Mouse (Mus musculus) lung, adult 2 months (tissue): ENCODE measurements around the gene Ifit2. TPM values are rescaled to one million over a fixed set of nuclear protein-coding genes. Genes with fewer than 3 reads are reported as not detected.
A peak's percentile ranks its signal among the peaks of the same experiment; 100 is the strongest.
"Not testable (repeated sequence)": the region's sequence is repeated elsewhere in the genome, so short reads cannot be mapped to it uniquely, and the experiment has no call there.

Source experiments
- DNase-seq: peaks from one replicate; pipeline ENCODE4 v3.0.0; 2022
- H3K4me1 ChIP-seq: fragments of 200-500 bp; 2 replicates; pipeline ENCODE4 v1.6.1; 2011; ENCODE audit warnings: low read length; ENCODE audit not compliant: control insufficient read depth, insufficient read depth
- H3K4me3 ChIP-seq: fragments of 200-500 bp; replicated peaks from 2 replicates; pipeline ENCODE3; 2011; ENCODE audit warnings: low read depth, mild to moderate bottlenecking, control low read depth, low read length; ENCODE audit errors: extremely low read depth
- CTCF ChIP-seq: fragments of 200-500 bp; IDR thresholded peaks from 2 replicates; pipeline ENCODE4 v1.5.1; 2011; ENCODE audit warnings: mild to moderate bottlenecking, low read length, control low read depth; ENCODE audit not compliant: insufficient read depth
- POLR2A ChIP-seq: fragments of 200-500 bp; IDR thresholded peaks from 2 replicates; pipeline ENCODE4 v1.6.1; 2011; ENCODE audit warnings: low read depth, mild to moderate bottlenecking, control low read depth, low read length, borderline replicate concordance; ENCODE audit errors: extremely low read depth
- WGBS: fragments of 180-500 bp; shearing (Covaris S2); methylation state at CpG from one replicate; pipeline ENCODE4 v1.1.7; 2018; 5-methylcytosine and 5-hydroxymethylcytosine counted together
- polyA plus RNA-seq: library from polyadenylated mRNA; depleted of rRNA; stranded (reverse); fragments of >200 nt; gene quantifications from 2 replicates; pipeline ENCODE4 v1.2.3, GENCODE M21; 2012

The Ifit2 gene
- polyA plus RNA-seq, 1 experiment, result 6.3 TPM

DNA sequence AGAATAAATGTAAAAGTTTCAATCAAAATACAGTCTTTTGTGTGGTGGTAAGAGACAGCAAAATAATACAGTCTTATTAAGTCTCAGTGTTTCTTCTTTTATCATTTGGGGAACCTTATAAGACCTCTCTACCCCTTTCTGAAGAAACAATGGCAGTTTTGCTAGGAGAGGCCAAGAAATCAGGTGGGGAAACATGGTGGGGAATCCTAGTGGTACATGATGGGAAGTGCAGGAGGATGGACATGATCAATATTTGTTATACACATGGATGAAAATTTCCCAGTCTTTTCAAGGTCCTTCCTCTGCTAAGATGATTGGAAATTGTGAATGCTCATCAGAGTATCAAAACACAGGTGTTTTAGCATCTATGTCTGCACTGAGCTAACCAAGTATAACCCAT is 38.5 kb downstream of the Ifit2 start:
- TF ChIP-seq POLR2A (no peak), CTCF (no peak)
- H3K4me3 ChIP-seq, result no peak overlapping the region
- no peak for DNase-seq
- peaks cover 9% of the 10 kb centered on the region for H3K4me1 ChIP-seq

DNA sequence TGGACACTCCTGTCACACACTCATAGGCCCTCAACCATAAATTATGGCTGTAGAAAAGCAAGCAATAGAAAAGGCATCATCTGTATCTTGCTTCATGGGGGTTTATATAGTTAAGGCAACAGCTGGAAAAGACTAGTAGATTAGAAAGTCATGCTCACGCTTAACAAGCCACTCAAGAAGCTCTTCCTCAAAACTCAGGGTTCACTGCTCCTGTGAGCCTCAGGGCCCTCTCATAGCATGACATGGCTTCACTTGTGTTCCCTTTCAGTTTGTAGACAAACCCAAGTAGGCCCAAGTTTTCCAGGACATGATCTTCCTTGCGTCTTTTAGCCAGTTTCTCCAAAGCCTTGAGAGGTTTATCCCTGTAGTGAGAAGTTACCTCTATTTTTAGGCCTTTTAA is 43.0 kb downstream of the Ifit2 start:
- no peak for DNase-seq
- 89% methylated on average over 2 of the region's 2 CpGs for WGBS
- TF ChIP-seq CTCF (no peak), POLR2A (no peak)
- Histone ChIP-seq H3K4me1 (peaks cover 4% of the 10 kb centered on the region), H3K4me3 (no peak overlapping the region)

GRCm38 (mm10) chr19:34594523-34594922 is 44.0 kb downstream of the Ifit2 start:
- WGBS, result 67% methylated on average over 3 of the region's 3 CpGs
- H3K4me1 ChIP-seq, DNase-seq, H3K4me3 ChIP-seq: not testable (repeated sequence)

DNA sequence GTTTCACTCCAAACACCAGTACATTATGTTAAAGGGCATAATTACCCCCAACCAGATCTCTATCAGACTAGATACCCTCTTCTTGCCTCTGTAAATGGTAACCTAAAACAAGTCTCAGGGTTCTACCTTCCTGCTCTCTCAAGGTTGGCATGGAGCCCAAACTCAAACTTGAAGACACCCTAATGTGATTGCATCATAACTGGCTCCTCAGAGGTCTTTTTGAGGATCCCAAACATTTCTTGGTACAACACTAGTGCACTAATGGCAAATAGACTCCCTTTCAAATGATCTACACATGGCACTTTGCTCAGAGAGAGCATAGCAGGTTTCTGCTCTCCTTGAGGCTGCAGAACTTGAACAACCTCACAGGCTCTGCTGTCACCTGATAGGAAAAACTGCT is 46.3 kb downstream of the Ifit2 start:
- no peak for DNase-seq
- Histone ChIP-seq H3K4me3 (no peak overlapping the region), H3K4me1 (peaks cover 5% of the 10 kb centered on the region)
- TF ChIP-seq CTCF, result no peak
- no peak for TF ChIP-seq POLR2A

DNA sequence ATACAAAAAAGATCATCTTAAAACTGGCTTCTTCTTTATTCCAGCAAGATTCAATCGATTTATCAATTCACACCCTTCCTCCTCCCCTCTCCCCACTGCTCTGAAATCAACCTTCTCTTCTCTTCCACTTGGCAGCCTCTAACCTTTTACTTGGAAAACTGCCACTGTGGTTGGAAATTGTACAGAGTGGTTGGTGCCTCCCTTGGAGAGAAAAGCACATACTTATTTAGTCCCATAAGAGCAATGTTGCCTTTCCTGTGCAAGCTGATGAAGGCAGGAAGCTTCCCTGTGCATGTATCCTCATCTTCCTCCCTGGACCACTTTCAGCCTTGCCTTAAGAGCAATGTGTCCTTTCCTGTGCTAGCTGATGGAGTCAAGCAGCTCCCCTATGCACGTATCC is 47.8 kb downstream of the Ifit2 start:
- TF ChIP-seq POLR2A (no peak), CTCF (no peak)
- no peak for DNase-seq

DNA sequence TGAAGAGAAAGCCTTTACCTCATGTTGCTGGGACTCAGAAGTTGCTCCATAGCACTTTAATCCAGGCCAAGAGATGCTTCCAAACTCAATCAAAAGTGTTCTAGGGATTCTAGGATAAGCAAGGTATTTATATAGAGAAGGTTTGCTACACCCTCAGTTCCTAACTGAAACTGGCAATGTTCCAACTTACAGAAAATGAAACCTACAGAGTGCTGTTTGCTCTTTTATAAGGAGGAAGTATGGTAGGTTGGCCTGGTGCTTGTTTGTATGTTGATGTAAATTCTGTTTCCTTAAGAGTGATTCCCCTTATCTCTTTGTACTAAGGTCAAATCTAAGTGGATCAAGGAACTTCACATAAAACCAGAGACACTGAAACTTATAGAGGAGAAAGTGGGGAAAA is 48.8 kb downstream of the Ifit2 start:
- H3K4me3 ChIP-seq, DNase-seq, H3K4me1 ChIP-seq: not testable (repeated sequence)

More for the DNA sequence above, 47.8 kb downstream of the Ifit2 start:
- Histone ChIP-seq H3K4me1 (peaks cover 9% of the 10 kb centered on the region), H3K4me3 (no peak overlapping the region)
- WGBS, result 51% methylated on average over 2 of the region's 2 CpGs

DNA sequence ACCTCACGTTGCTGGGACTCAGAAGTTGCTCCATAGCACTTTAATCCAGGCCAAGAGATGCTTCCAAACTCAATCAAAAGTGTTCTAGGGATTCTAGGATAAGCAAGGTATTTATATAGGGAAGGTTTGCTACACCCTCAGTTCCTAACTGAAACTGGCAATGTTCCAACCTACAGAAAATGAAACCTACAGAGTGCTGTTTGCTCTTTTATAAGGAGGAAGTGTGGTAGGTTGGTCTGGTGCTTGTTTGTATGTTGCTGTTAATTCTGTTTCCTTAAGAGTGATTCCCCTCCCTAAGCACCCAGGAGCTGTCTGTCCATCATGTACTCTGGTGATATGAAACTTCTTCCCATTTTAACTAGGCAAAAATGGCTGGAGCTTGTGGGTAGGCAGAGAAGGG is 51.4 kb downstream of the Ifit2 start, which contains the start of gene Ifit1bl1:
Gene Ifit1bl1, minus strand, starts transcription at position 69 of the 400 bp plus-strand sequence.
- not testable (repeated sequence) for DNase-seq, H3K4me3 ChIP-seq
- peaks cover 11% of the 10 kb centered on the region for H3K4me1 ChIP-seq
- WGBS, result 53% methylated on average over 1 of the region's 1 CpGs

GRCm38 (mm10) chr19:34605472-34605871 is 55.0 kb downstream of the Ifit2 start:
- TF ChIP-seq CTCF, result no peak
- TF ChIP-seq POLR2A, result no peak
- Histone ChIP-seq H3K4me1 (peaks cover 9% of the 10 kb centered on the region), H3K4me3 (no peak overlapping the region)
- WGBS, result 93% methylated on average over 3 of the region's 3 CpGs
- DNase-seq, result no peak

- WGBS, result 8% methylated on average over 4 of the region's 4 CpGs
- not testable (repeated sequence) for H3K4me1 ChIP-seq
- H3K4me3 ChIP-seq, result peak within 1 kb of the TSS; percentile 36
- peak; percentile 53 for DNase-seq
Observed at GRCm38 (mm10) chr19:34607237-34608051, 57.0 kb downstream of the Ifit2 start, which contains the start of gene Ifit3b. Gene Ifit3b (plus strand): TSS chr19:34607970.

DNA sequence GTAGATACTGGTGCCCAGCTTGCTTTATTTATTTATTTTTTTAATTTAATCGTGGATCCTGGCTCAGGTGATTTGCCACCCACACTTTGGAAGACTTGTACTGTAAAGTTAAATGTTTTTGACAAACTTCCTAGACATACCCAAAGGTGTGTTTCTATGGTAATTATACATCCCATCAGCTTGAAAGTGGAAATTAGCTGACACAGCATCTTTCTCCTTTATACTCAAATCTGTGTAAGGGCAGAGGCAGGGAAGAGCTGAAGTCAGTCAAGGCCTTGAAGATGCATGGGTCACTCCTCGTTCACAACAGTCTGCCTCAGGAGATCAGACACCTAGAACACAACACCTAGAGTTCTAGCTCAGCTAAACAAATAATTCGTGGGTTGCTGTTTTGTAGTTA is 59.6 kb downstream of the Ifit2 start:
- not testable (repeated sequence) for H3K4me1 ChIP-seq, H3K4me3 ChIP-seq, DNase-seq
- WGBS, result 69% methylated on average over 3 of the region's 3 CpGs

DNA sequence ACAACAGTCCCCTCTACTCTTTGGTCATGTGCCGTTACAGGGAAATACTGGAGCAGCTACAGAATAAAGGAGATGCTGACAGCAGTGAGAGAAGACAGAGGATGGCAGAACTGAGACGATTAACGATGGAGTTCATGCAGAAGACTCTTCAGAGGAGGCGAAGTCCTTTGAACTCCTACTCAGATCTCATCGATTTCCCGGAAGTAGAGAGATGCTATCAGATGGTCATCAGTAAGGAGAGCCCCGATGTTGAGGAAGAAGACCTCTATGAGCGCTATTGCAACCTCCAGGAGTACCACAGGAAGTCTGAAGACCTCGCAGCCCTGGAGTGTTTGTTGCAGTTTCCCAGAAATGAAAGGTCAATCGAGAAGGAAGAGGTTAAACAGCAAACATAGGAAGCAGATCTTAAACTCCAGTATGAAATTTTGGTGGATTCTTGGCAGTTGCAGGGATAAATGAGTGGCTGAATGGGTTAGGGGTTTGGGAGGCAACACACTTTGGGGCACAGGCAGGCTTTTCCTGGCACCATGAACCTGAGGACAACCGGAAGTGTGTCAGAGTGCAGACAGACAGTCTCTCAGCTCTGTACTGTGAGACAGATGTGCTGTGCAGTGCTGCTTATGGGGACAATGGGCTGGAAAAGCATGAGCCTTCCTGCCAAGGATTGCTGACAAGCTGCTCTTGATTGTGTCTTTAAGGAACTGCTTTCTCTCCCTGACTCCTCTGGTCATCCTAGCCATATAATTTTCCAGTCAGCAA is 61.9 kb downstream of the Ifit2 start:
- WGBS, result 60% methylated on average over 6 of the region's 11 CpGs
- not testable (repeated sequence) for DNase-seq, H3K4me3 ChIP-seq, H3K4me1 ChIP-seq
